Mouse (Mus musculus): Measurements from ENCODE around the gene Dusp9.

Gene Dusp9

DNA sequence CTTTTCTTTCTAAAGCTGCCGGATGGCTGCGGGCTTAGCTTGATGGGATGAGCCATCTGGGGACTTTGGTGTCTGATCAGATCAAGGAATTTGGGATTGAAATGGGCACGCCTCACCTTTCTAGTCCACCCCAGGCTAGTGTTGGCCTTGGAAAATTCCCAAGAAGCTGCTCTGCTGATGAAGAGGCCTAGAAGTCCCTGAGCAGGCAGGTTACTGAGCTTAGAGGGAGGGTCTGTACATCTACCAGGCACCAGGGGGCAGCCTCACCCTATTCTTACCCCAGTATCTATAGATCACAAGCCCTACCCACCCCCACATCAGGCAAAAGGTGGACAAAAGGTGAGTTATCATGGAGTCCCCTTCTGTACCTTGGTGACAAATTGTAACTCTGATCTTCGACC, 32.8 kb downstream of the Dusp9 start:
- DNase-seq (ENCODE audit: low spot score), result peak; percentile 71

DNA sequence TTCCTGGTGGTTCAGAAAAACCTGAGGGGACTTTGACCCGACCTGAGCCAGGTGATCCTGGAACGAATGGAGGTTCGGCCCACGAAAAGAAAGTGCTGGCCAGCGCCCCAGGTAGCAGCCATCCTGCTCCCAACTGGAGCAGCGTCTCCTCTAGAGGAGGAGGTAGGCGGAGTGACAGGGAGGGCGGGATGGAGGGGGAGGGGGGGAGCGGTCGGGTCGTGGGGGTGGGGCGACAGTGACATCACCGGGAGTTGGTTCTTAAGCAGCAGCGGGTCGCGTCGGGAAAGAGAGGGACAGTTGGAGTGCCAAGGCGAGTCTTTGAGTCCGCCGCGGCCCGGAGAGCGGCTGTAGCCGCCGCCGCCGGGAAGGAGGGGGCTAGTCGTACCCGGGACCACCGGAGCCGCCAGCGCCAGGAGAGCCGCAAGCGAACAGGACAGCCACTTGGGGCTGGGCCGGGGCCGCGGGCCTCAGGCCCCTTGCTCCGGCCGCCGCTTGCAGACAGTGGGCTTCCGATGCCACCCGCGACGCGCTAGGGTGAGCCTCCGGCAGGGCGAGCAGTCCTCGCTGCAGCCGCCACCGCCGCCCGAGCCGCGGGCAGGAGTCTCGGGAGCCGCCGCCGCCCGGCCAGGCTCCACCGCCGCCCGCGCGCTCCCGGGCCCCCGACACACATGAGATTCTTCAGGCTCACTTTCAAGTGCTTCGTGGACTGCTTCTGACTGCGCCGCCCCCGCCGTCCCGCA, 33.8 kb downstream of the Dusp9 start, which contains the start of gene Slc6a8:
Slc6a8 (plus strand) TSS at position 272 of the 740 bp plus-strand sequence.
- peak; percentile 77 for DNase-seq (ENCODE audit: low spot score)

DNA sequence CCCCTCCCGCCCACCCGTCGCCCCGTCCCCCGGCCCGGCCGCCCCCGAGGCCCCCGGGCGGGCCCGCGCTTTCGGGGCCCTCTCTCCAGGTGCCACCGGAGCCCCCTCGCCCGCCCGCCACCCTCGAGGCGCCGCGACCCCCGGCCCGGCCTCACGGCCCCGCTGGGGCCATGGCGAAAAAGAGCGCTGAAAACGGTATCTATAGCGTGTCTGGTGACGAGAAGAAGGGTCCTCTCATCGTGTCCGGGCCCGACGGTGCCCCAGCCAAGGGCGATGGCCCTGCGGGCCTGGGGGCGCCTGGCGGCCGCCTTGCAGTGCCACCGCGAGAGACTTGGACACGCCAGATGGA, 34.4 kb downstream of the Dusp9 start:
- peak; percentile 10 for DNase-seq (ENCODE audit: low spot score)

DNA sequence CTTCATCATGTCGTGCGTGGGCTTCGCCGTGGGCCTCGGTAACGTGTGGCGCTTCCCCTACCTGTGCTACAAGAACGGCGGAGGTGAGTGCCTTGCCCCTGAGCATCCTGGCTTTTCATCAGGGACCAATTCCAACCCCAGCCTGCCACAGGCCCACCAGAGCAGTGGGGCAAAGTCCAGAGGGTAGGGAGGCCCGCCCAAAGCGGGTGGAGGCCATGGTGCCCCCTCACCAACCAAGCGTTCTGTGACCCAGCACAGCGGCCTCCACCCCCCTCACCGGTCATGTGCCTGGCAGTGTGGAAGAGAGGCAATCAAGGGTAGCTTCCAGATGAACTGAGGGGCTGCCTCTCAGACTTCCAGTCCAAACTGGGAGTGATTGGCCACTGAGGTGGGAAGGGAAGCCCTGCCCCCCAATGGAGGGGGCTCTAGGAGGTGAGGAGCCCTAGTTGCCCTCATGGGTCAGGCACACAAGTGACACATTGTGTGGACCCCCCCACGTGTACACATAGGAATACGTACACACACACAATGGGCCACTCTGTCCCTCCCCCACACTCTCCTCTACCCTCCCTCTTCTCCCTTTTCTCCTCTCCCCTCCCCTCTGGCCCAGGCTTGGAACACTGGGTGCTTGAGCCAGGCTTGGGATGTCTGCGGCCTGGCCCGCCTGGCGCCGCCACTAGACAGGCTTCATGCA, 34.9 kb downstream of the Dusp9 start:
- peak; percentile 37 for DNase-seq (ENCODE audit: low spot score)

DNA sequence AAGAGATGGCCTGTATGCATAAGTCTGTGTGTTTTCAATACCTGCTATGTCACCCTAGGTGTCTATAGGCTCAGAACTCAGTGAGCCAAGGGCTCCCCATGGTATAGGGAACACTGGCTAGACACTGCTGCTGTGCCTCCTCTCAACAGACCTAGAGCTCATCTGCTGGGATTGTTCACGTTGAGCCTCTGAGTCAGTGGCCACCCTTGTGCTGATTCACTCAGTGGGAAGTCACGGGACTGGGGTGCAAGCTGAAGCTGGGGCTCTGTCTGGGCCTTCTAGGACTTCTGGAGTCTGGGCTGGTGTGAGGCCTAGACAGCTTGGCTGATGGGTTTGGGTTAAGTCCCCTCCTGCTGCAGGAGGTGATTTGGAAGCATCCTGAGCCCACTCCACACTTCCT, 36.0 kb downstream of the Dusp9 start:
- DNase-seq (ENCODE audit: low spot score), result no peak

DNA sequence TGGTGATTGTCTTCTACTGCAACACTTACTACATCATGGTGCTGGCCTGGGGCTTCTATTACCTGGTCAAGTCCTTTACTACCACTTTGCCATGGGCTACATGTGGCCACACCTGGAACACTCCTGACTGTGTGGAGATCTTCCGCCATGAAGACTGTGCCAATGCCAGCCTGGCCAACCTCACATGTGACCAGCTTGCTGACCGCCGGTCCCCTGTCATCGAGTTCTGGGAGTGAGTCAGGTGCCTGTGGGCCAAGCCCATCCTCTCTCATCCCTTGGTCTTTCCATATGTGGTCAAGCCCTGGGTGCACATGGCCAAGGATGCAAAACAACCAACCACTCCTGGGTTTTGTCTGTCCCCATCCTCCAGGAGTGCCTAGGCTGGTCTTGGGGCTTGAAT, 37.4 kb downstream of the Dusp9 start:
- DNase-seq (ENCODE audit: low spot score), result no peak

DNA sequence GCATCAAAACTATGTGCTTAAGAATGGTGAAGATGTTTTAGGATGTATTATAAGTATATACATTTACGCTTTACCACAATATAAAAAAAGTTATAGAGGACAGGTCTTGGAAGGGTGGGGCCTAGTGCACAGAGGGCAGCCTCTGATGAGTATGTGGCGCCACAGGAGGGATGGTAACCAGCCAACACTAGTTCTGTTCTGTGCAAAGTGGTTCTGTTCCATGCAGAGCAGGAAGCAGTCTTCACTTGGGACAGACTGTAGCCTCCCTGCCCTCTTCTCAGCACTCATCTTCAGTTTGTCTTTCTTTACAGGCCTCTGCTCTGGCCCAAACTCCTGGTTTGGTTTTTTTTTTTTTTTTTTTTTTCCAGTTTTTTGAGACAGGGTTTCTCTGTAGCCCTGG, 44.9 kb downstream of the Dusp9 start:
- no peak for DNase-seq (ENCODE audit: low spot score)

DNA sequence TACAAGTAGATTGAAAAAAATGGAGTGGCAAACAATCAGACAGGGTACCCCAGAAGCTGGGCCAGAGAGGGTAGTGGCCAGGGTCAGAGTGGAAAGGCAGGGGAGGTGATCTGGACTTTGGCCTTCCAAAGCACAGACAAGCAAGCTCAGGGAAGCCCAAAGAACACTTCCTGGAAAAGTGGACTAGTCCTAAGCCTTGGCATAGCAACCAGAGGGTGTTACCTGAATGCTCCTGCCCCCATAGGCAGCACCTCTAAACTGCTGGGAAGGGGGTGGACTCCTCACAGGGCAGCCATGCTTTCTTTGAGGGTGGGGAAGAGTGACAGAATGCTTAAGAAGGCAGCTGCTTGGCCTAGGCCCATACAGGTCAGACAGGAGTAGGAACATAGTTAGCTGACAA, 45.8 kb downstream of the Dusp9 start:
- no peak for DNase-seq (ENCODE audit: low spot score)

DNA sequence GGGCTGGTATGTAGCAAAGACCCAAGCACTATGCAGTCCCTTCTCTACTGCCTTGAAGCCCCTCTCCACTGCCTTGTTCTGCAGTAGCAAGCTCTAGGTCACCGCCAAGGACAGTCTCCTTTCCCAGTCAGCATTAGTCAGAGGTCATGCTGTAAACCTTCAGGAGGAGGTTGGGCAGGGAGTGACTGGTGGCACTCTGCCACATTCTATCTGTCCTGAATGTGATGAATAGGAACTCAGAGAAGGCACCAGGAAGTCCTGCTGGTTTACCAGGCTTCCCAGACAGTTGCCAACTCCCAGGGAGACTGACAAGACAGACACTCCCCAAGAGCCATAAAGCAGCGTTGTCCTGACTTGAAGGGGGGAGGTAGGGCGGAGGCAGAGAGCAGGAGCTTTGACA, 46.4 kb downstream of the Dusp9 start:
- no peak for DNase-seq (ENCODE audit: low spot score)

DNA sequence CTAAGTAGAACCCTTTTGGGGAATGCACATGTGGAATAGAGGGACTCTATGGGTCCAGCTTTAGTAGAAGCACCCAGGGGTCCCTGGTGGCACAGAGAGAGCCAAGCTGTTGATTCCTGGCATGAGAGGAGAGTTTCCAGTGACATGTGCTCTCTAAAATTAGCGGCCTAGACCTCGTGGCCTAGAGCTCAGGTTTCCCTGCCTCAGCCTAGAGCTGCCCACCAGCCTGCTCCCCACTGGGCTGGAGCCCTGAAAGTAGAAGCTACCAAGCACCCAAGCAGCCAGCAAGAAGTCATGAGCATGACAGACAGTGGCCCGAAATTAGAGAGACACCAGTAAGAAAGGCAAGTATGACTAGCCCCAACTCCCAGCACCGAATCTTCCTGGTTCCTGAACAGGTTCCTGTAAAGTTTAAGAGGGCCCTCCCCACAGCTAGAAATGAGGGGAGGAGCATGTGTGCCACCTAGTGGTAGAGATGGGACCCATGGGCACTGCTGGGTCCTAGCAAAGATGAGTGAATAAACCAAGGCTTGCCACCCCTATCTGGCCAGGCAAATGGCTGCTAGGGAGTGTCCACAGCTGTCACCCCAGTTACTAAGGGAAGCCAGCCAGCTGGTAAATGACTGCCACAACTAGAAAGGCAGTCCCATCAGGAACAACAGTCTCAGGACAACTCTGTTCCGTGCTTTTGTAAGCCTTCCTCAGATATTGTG, 51.9 kb downstream of the Dusp9 start:
- DNase-seq (ENCODE audit: low spot score), result peak; percentile 40

Data from embryo, embryonic 10.5 days (tissue).